Mouse (Mus musculus): ENCODE results near the gene Vmn1r1. TPM values are rescaled to one million over a fixed set of nuclear protein-coding genes. Genes with fewer than 3 reads are reported as not detected.

Vmn1r1 gene
- polyA plus RNA-seq (2014; fragmentation: Illumina TruSeq; extraction: RNeasy Lipid Tissue Mini Kit (QIAGEN cat#74804); ENCODE audit: low read depth, low replicate concordance): not detected

GRCm38 (mm10) chr1:182164386-182164785 lies at the start of gene Vmn1r1:
Gene Vmn1r1 (minus strand): TSS chr1:182164486.

GRCm38 (mm10) chr1:182124506-182124905 lies 39.8 kb downstream of the Vmn1r1 start, which contains the start of gene Srp9:
Gene Srp9 (plus strand): TSS chr1:182124737.

Other genes starting within 250 kb of the Vmn1r1 start
- 47.5 TPM for gene Enah, start 144.5 kb downstream of the Vmn1r1 start, polyA plus RNA-seq (2014; fragmentation: Illumina TruSeq; extraction: RNeasy Lipid Tissue Mini Kit (QIAGEN cat#74804); ENCODE audit: low read depth, low replicate concordance)
- gene Srp9, start 39.7 kb downstream of the Vmn1r1 start, polyA plus RNA-seq (2014; fragmentation: Illumina TruSeq; extraction: RNeasy Lipid Tissue Mini Kit (QIAGEN cat#74804); ENCODE audit: low read depth, low replicate concordance): 117 TPM
- 92.2 TPM for gene Degs1, start 118.3 kb upstream of the Vmn1r1 start, polyA plus RNA-seq (2014; fragmentation: Illumina TruSeq; extraction: RNeasy Lipid Tissue Mini Kit (QIAGEN cat#74804); ENCODE audit: low read depth, low replicate concordance)
- 16.3 TPM for gene Fbxo28, start 177.1 kb upstream of the Vmn1r1 start, polyA plus RNA-seq (2014; fragmentation: Illumina TruSeq; extraction: RNeasy Lipid Tissue Mini Kit (QIAGEN cat#74804); ENCODE audit: low read depth, low replicate concordance)
- gene Trp53bp2, start 244.7 kb upstream of the Vmn1r1 start, polyA plus RNA-seq (2014; fragmentation: Illumina TruSeq; extraction: RNeasy Lipid Tissue Mini Kit (QIAGEN cat#74804); ENCODE audit: low read depth, low replicate concordance): 18.2 TPM